Mouse (Mus musculus) MEL (cell line): Measurements from ENCODE around the gene Eng.

ENCODE experiments used
- CTCF ChIP-seq, 3 experiments: IDR thresholded peaks in 2 of 3; conservative IDR thresholded peaks in 1 of 3; 2 replicates each; pipeline ENCODE4 v1.5.1; 2011 to 2012; ENCODE audit warnings: low read length in 3 of 3, low read depth in 2 of 3, mild to moderate bottlenecking in 2 of 3, improper control_type of control experiment in 1 of 3, inconsistent platforms in 1 of 3, mixed read lengths in 1 of 3, moderate library complexity in 1 of 3; ENCODE audit not compliant: control insufficient read depth in 1 of 3, insufficient read depth in 1 of 3, poor library complexity in 1 of 3, severe bottlenecking in 1 of 3
- E2F4 ChIP-seq: IDR thresholded peaks from 2 replicates; pipeline ENCODE4 v1.6.1; 2011; ENCODE audit warnings: low read depth, low read length, improper control_type of control experiment, borderline replicate concordance
- EP300 ChIP-seq, 2 experiments: IDR thresholded peaks; 2 replicates each; pipeline ENCODE4 v1.6.1; 2011; ENCODE audit warnings: improper control_type of control experiment in 2 of 2, low read length in 2 of 2, low read depth in 1 of 2, mild to moderate bottlenecking in 1 of 2
- GABPA ChIP-seq: IDR thresholded peaks from 2 replicates; pipeline ENCODE4 v1.6.1; 2012; ENCODE audit warnings: low read depth, mild to moderate bottlenecking, inconsistent platforms, low read length, improper control_type of control experiment, moderate library complexity
- GATA1 ChIP-seq: IDR thresholded peaks from 2 replicates; pipeline ENCODE4 v1.6.1; 2011; ENCODE audit warnings: low read depth, low read length, improper control_type of control experiment
- MAFK ChIP-seq: IDR thresholded peaks from 2 replicates; pipeline ENCODE4 v1.6.1; 2011; ENCODE audit warnings: low read depth, mild to moderate bottlenecking, low read length, improper control_type of control experiment, borderline replicate concordance
- MAX ChIP-seq: IDR thresholded peaks from 2 replicates; pipeline ENCODE4 v1.6.1; 2011; ENCODE audit warnings: low read length, improper control_type of control experiment
- POLR2A ChIP-seq, 2 experiments: IDR thresholded peaks; 2 replicates each; pipeline ENCODE4 v1.6.1; 2011 to 2012; ENCODE audit warnings: low read length in 2 of 2, mild to moderate bottlenecking in 2 of 2, control low read depth in 1 of 2, improper control_type of control experiment in 1 of 2, low read depth in 1 of 2, moderate library complexity in 1 of 2; ENCODE audit not compliant: control insufficient read depth in 1 of 2, insufficient read depth in 1 of 2, poor library complexity in 1 of 2
- POLR2AphosphoS5 ChIP-seq: IDR thresholded peaks from 2 replicates; pipeline ENCODE4 v1.6.1; 2012; ENCODE audit warnings: low read depth, borderline replicate concordance, mild to moderate bottlenecking, inconsistent platforms, low read length, moderate library complexity, mixed read lengths
- RCOR1 ChIP-seq: IDR thresholded peaks from 2 replicates; pipeline ENCODE4 v1.6.1; 2012; ENCODE audit warnings: low read depth, mild to moderate bottlenecking, inconsistent platforms, low read length, improper control_type of control experiment
- TCF12 ChIP-seq: IDR thresholded peaks from 2 replicates; pipeline ENCODE4 v1.6.1; 2014; ENCODE audit warnings: low read depth, mild to moderate bottlenecking, inconsistent platforms, low read length, improper control_type of control experiment, moderate library complexity
- ZC3H11A ChIP-seq: IDR thresholded peaks from 2 replicates; pipeline ENCODE4 v1.6.1; 2012; ENCODE audit warnings: low read depth, mild to moderate bottlenecking, inconsistent platforms, low read length, improper control_type of control experiment
- ZMIZ1 ChIP-seq: IDR thresholded peaks from 2 replicates; pipeline ENCODE4 v1.6.1; 2012; ENCODE audit warnings: low read depth, mild to moderate bottlenecking, inconsistent platforms, low read length, improper control_type of control experiment, moderate library complexity

DNA sequence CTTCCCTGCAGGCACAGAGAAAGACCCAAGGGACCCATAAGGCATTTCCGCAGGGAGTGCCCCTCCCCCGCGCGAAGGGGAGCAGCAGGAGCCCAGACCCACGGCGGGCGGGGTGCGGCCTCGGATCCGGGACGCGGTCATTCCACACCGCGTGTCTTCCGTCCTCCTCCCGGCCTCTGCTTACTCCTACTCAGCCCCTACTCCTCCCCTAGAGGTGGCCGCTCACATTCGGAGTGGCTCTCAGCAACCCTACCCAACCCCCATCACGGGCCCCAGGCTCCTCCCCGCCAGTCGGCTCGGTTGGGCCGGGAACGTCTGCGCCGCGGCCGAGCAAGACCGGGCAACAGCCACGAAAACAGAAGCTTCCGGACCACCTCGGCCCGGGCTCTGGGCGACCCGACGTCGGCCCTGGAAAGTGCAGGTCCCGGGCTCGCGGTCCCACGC is 65.7 kb downstream of the Eng start:
- TF ChIP-seq GATA1 (no peak), CTCF (IDR thresholded peaks at IDR 0.05 in 2 of 3, conservative IDR thresholded peaks at IDR 0.05 in 1 of 3; ENCODE audit: control insufficient read depth in 1 of 3, insufficient read depth in 1 of 3, low read depth in 2 of 3, low read length in 3 of 3, poor library complexity in 1 of 3, severe bottlenecking in 1 of 3) (no peak), TCF12 (no peak), POLR2A (IDR thresholded peaks at IDR 0.05; ENCODE audit: control insufficient read depth in 1 of 2, insufficient read depth in 1 of 2, low read depth in 1 of 2, low read length in 2 of 2, poor library complexity in 1 of 2) (no peak), RCOR1 (no peak), MAFK (no peak), ZMIZ1 (no peak), ZC3H11A (no peak), EP300 (IDR thresholded peaks at IDR 0.05; ENCODE audit: low read depth in 1 of 2, low read length in 2 of 2) (no peak), GABPA (no peak), MAX (no peak), E2F4 (no peak), POLR2AphosphoS5 (no peak)
